Mouse (Mus musculus) erythroblast, embryonic 14.5 days (primary cell): Measurements from ENCODE around the gene Trip12. TPM values are rescaled to one million over a fixed set of nuclear protein-coding genes. Genes with fewer than 3 reads are reported as not detected.

Source experiments
- H3K27me3 ChIP-seq: 2 replicates; pipeline ENCODE4 v1.6.1; 2012; ENCODE audit warnings: inconsistent platforms; ENCODE audit not compliant: control insufficient read depth
- H3K36me3 ChIP-seq: 2 replicates; pipeline ENCODE4 v1.6.1; 2012; ENCODE audit warnings: mild to moderate bottlenecking, inconsistent platforms; ENCODE audit not compliant: control insufficient read depth
- H3K4me1 ChIP-seq: 2 replicates; pipeline ENCODE4 v1.6.1; 2012; ENCODE audit warnings: inconsistent platforms; ENCODE audit not compliant: control insufficient read depth
- H3K4me3 ChIP-seq: replicated peaks from 2 replicates; pipeline ENCODE3; 2012; ENCODE audit warnings: moderate library complexity, mild to moderate bottlenecking, inconsistent platforms
- H3K9me3 ChIP-seq: 2 replicates; pipeline ENCODE4 v1.6.1; 2012; ENCODE audit warnings: low read length, inconsistent platforms, mixed read lengths; ENCODE audit not compliant: control insufficient read depth
- GATA1 ChIP-seq: IDR thresholded peaks from 2 replicates; pipeline ENCODE4 v1.6.1; 2012; ENCODE audit warnings: low read length, inconsistent platforms, mixed read lengths
- TAL1 ChIP-seq: IDR thresholded peaks from 3 replicates; pipeline ENCODE4 v1.6.1; 2012; ENCODE audit warnings: low read length, inconsistent platforms, mixed read lengths
- polyA plus RNA-seq: library from polyadenylated mRNA; stranded (reverse); fragments of >175 nt; gene quantifications from 2 replicates; pipeline ENCODE4 v1.2.3, GENCODE M21; 2012

The Trip12 gene
- polyA plus RNA-seq, 1 experiment = 0.84 TPM

GRCm38 (mm10) chr1:84879571-84880120, 39.3 kb upstream of the Trip12 start:
- H3K36me3 ChIP-seq = no peaks in the 10 kb centered on the region
- no peak overlapping the region for H3K4me3 ChIP-seq
- TF ChIP-seq TAL1 (no peak), GATA1 (no peak)
- no peaks in the 10 kb centered on the region for H3K9me3 ChIP-seq
- H3K27me3 ChIP-seq = no peaks in the 10 kb centered on the region
- no peaks in the 10 kb centered on the region for H3K4me1 ChIP-seq

- no peaks in the 10 kb centered on the region for H3K27me3 ChIP-seq
- H3K4me3 ChIP-seq = no peak overlapping the region
- H3K36me3 ChIP-seq = no peaks in the 10 kb centered on the region
- TF ChIP-seq GATA1 (no peak), TAL1 (no peak)
- no peaks in the 10 kb centered on the region for H3K9me3 ChIP-seq
- no peaks in the 10 kb centered on the region for H3K4me1 ChIP-seq
Measured at GRCm38 (mm10) chr1:84877590-84877989, 37.3 kb upstream of the Trip12 start.

- Histone ChIP-seq H3K9me3 (no peaks in the 10 kb centered on the region), H3K4me1 (peaks cover 9% of the 10 kb centered on the region), H3K36me3 (no peaks in the 10 kb centered on the region), H3K4me3 (no peak overlapping the region), H3K27me3 (no peaks in the 10 kb centered on the region)
- TF ChIP-seq GATA1 (no peak), TAL1 (no peak)
Measured at GRCm38 (mm10) chr1:84872939-84873338, 32.6 kb upstream of the Trip12 start.

- no peaks in the 10 kb centered on the region for H3K36me3 ChIP-seq
- H3K4me3 ChIP-seq = no peak overlapping the region
- no peaks in the 10 kb centered on the region for H3K9me3 ChIP-seq
- H3K4me1 ChIP-seq = peaks cover 9% of the 10 kb centered on the region
- TF ChIP-seq GATA1 (no peak), TAL1 (no peak)
- no peaks in the 10 kb centered on the region for H3K27me3 ChIP-seq
Measured at GRCm38 (mm10) chr1:84872105-84872504, 31.8 kb upstream of the Trip12 start.

- H3K36me3 ChIP-seq = no peaks in the 10 kb centered on the region
- no peak overlapping the region for H3K4me3 ChIP-seq
- H3K27me3 ChIP-seq = no peaks in the 10 kb centered on the region
- no peak for TF ChIP-seq GATA1
- no peak for TF ChIP-seq TAL1
- peaks cover 9% of the 10 kb centered on the region for H3K4me1 ChIP-seq
- no peaks in the 10 kb centered on the region for H3K9me3 ChIP-seq
Measured at GRCm38 (mm10) chr1:84871131-84871530, 30.8 kb upstream of the Trip12 start.

GRCm38 (mm10) chr1:84869498-84869897, 29.2 kb upstream of the Trip12 start:
- Histone ChIP-seq H3K4me1 (peaks cover 9% of the 10 kb centered on the region), H3K4me3 (no peak overlapping the region), H3K9me3 (no peaks in the 10 kb centered on the region), H3K36me3 (no peaks in the 10 kb centered on the region), H3K27me3 (no peaks in the 10 kb centered on the region)
- TF ChIP-seq GATA1 = no peak
- no peak for TF ChIP-seq TAL1

GRCm38 (mm10) chr1:84868841-84869240, 28.5 kb upstream of the Trip12 start:
- Histone ChIP-seq H3K4me3 (no peak overlapping the region), H3K27me3 (no peaks in the 10 kb centered on the region), H3K4me1 (peaks cover 9% of the 10 kb centered on the region), H3K36me3 (no peaks in the 10 kb centered on the region), H3K9me3 (no peaks in the 10 kb centered on the region)
- no peak for TF ChIP-seq TAL1
- no peak for TF ChIP-seq GATA1

GRCm38 (mm10) chr1:84868311-84868710, 28.0 kb upstream of the Trip12 start:
- Histone ChIP-seq H3K9me3 (no peaks in the 10 kb centered on the region), H3K36me3 (no peaks in the 10 kb centered on the region), H3K4me1 (peaks cover 9% of the 10 kb centered on the region), H3K27me3 (no peaks in the 10 kb centered on the region), H3K4me3 (no peak overlapping the region)
- TF ChIP-seq TAL1 (no peak), GATA1 (no peak)

GRCm38 (mm10) chr1:84866706-84867230, 26.5 kb upstream of the Trip12 start:
- Histone ChIP-seq H3K36me3 (no peaks in the 10 kb centered on the region), H3K9me3 (no peaks in the 10 kb centered on the region), H3K4me1 (peaks cover 12% of the 10 kb centered on the region), H3K27me3 (no peaks in the 10 kb centered on the region), H3K4me3 (no peak overlapping the region)
- TF ChIP-seq GATA1 = no peak
- no peak for TF ChIP-seq TAL1

GRCm38 (mm10) chr1:84866231-84866630, 25.9 kb upstream of the Trip12 start:
- Histone ChIP-seq H3K4me3 (no peak overlapping the region), H3K9me3 (no peaks in the 10 kb centered on the region), H3K4me1 (peaks cover 16% of the 10 kb centered on the region), H3K36me3 (no peaks in the 10 kb centered on the region), H3K27me3 (no peaks in the 10 kb centered on the region)
- no peak for TF ChIP-seq GATA1
- TF ChIP-seq TAL1 = no peak
